Mouse (Mus musculus): ENCODE data around the gene Fbxo47. TPM values are rescaled to one million over a fixed set of nuclear protein-coding genes. Genes with fewer than 3 reads are reported as not detected.

The Fbxo47 gene
- polyA plus RNA-seq, 1 experiment from 2014 or later = 0.64 TPM

DNA sequence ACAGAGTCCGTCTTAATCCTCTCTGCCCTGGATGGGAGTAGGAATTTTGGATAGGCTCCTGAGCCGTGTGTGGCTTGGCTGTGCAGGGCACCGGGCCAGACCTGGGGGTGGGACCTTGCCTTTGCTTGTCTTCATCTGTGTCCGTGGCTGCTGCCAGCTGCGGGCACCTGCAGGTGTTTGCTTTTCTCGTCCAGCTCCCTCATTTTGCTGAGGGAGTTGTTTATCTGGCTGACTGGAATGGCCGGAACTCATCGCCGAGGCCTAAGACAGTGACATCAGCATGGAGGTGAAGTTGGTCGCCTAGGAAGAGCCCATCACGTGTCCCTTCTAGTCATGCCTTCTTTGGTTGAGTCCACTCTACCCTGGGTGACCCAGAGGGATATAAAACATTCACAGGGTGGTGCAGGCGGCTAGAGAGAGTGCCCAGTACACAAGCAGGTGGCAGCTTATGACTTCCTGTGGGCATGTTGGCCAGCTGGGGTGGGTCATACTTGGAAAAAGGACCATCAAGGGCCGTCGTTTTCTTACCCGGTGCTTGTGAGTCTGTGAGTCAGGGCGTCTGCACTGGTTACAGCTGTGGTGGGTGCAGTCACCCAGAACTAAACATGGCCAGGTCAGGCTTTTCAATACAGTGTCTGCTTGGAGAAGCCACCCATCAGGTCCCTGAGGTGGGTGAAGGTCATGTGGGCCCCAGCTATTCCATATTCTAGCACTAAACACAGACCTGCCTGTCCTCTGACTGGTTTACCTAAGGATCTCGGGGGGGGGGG lies 70.0 kb downstream of the Fbxo47 start:
- Histone ChIP-seq H3K4me3 (no peak overlapping the region), H3K27me3 (ENCODE audit: poor library complexity, severe bottlenecking) (no peaks in the 10 kb centered on the region), H3K36me3 (replicated peaks) (peaks cover 59% of the 10 kb centered on the region), H3K9me3 (no peaks in the 10 kb centered on the region), H3K4me1 (peaks cover 100% of the 10 kb centered on the region), H3K27ac (peak overlapping the region; percentile 88)
- DNase-seq (ENCODE audit: extremely low spot score, low spot score) = no peak
- WGBS = 85% methylated on average over 17 of the region's 17 CpGs

GRCm38 (mm10) chr11:97813085-97813484 lies 70.9 kb downstream of the Fbxo47 start:
- DNase-seq (ENCODE audit: extremely low spot score, low spot score) = no peak
- Histone ChIP-seq H3K4me1 (peaks cover 100% of the 10 kb centered on the region), H3K4me3 (peak overlapping the region; percentile 41), H3K27me3 (ENCODE audit: poor library complexity, severe bottlenecking) (no peaks in the 10 kb centered on the region), H3K9me3 (no peaks in the 10 kb centered on the region), H3K36me3 (replicated peaks) (peaks cover 66% of the 10 kb centered on the region), H3K27ac (peak overlapping the region; percentile 88)
- 55% methylated on average over 7 of the region's 7 CpGs for WGBS

DNA sequence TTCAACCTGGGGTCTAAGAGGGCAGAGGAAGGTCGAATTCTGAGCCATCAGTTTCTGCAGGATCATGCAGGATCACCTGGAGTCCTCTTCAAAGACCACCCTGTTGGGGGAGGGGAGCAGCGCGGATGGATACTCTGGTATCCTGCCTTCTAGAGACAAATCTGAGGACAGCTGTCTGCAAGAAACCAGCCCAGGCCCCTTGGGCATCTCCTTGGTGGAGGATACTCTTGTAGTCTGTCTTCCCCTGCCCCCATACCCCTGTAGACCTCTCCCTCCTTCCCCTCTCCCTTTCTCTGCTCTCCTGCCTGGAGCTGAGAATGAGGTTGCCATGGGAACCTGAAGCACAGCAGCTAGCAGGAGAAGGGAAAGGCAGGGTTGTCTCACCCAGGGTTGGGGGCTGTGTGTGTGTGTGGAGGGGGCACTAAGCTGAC lies 71.4 kb downstream of the Fbxo47 start:
- H3K27ac ChIP-seq = peak overlapping the region; percentile 88
- peaks cover 66% of the 10 kb centered on the region for H3K36me3 ChIP-seq (replicated peaks)
- H3K4me3 ChIP-seq = peak overlapping the region; percentile 41
- H3K27me3 ChIP-seq (ENCODE audit: poor library complexity, severe bottlenecking) = no peaks in the 10 kb centered on the region
- peak; percentile 69 for DNase-seq (ENCODE audit: extremely low spot score, low spot score)
- H3K9me3 ChIP-seq = no peaks in the 10 kb centered on the region
- peaks cover 100% of the 10 kb centered on the region for H3K4me1 ChIP-seq
- WGBS = 21% methylated on average over 3 of the region's 3 CpGs

GRCm38 (mm10) chr11:97811569-97812362 lies 72.2 kb downstream of the Fbxo47 start:
- peaks cover 98% of the 10 kb centered on the region for H3K4me1 ChIP-seq
- peaks cover 66% of the 10 kb centered on the region for H3K36me3 ChIP-seq (replicated peaks)
- WGBS = 27% methylated on average over 13 of the region's 13 CpGs
- H3K27ac ChIP-seq = peak overlapping the region; percentile 88
- H3K4me3 ChIP-seq = peak overlapping the region; percentile 41
- no peak for DNase-seq (ENCODE audit: extremely low spot score, low spot score)
- H3K9me3 ChIP-seq = no peaks in the 10 kb centered on the region
- no peaks in the 10 kb centered on the region for H3K27me3 ChIP-seq (ENCODE audit: poor library complexity, severe bottlenecking)

DNA sequence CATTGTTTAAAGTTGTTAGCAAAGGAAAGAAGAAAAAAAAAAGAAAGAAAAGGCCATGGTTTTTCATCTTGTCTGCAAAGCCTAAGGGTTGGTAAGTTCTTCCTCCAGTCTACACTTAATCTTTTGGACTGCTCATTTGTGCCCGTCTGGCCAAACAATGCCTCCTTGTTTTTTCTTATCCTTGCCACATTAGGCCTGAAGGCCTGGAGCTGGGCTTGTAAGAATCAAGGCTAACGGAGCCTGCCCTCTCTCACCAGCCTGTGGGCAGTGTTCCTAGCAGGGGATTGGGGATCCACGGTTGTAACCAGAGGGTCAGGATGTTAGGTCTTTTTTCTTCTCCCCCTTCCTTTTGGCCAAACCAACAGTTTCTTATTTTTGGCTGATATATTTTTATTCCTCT lies 73.0 kb downstream of the Fbxo47 start:
- H3K4me1 ChIP-seq = peaks cover 98% of the 10 kb centered on the region
- DNase-seq (ENCODE audit: extremely low spot score, low spot score) = no peak
- H3K27me3 ChIP-seq (ENCODE audit: poor library complexity, severe bottlenecking) = no peaks in the 10 kb centered on the region
- H3K27ac ChIP-seq = peak overlapping the region; percentile 88
- H3K9me3 ChIP-seq = no peaks in the 10 kb centered on the region
- WGBS = 6% methylated on average over 3 of the region's 3 CpGs
- H3K4me3 ChIP-seq = no peak overlapping the region
- peaks cover 65% of the 10 kb centered on the region for H3K36me3 ChIP-seq (replicated peaks)

DNA sequence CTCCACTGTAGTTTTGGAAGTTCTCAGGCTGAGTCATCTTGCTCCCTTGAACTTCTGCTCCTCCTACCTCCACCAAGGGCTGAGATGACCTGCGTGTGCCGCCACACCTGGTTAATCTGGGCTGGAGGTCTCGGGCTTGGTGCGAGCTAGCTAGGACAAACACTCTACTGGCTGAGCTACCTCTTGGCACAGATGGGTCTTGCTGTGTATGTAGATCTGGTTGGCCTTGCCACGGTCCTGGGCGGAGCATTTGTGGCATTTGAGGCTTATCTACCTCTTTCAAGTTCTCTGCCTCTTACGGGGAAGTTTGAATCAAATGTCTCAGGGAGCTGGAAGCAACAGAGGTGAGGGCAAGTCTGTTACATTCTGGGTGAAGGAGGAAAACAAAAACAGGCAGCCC lies 73.6 kb downstream of the Fbxo47 start:
- H3K9me3 ChIP-seq = no peaks in the 10 kb centered on the region
- peaks cover 59% of the 10 kb centered on the region for H3K36me3 ChIP-seq (replicated peaks)
- no peaks in the 10 kb centered on the region for H3K27me3 ChIP-seq (ENCODE audit: poor library complexity, severe bottlenecking)
- peak overlapping the region; percentile 88; the same call in 1 of the 2 replicates for H3K27ac ChIP-seq
- no peak overlapping the region for H3K4me3 ChIP-seq
- DNase-seq (ENCODE audit: extremely low spot score, low spot score) = no peak
- H3K4me1 ChIP-seq = peaks cover 98% of the 10 kb centered on the region
- WGBS = 65% methylated on average over 7 of the region's 7 CpGs

- Histone ChIP-seq H3K27ac (peak overlapping the region; percentile 79), H3K4me1 (peaks cover 98% of the 10 kb centered on the region), H3K27me3 (ENCODE audit: poor library complexity, severe bottlenecking) (no peaks in the 10 kb centered on the region), H3K4me3 (no peak overlapping the region), H3K9me3 (no peaks in the 10 kb centered on the region), H3K36me3 (replicated peaks) (peaks cover 51% of the 10 kb centered on the region)
- WGBS = 75% methylated on average over 7 of the region's 7 CpGs
- DNase-seq (ENCODE audit: extremely low spot score, low spot score) = no peak
Measured at GRCm38 (mm10) chr11:97809235-97810121, 74.5 kb downstream of the Fbxo47 start.

DNA sequence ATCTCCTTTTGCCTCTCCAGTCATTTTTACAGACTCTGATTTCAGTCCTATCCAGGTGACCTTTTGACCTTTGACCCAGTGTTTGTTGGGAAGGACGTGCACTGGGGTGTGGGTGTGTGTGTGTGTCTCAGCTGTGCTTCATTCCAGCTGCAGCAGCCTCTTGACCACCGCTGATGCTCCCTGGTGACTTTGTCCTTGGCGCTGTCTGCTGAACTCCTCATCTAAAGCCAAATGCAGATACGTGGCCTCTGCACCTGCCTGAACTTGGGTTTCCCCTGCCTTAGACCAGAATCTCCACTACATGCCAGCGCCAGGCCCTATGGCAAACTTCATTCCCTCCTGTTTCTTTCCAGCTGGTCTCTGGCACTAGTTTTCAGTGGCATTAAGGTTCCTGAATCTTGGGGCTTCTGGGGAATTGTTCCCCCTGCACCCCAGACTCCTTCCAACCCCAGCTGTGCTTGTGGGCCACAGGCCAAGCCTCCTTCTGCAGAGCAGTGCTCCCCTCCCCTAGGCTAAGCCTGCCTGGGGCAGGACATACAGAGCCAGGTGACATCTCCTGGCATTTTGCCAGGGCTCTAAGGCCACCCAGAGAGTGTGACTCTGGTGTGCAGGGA lies 75.2 kb downstream of the Fbxo47 start:
- no peak for DNase-seq (ENCODE audit: extremely low spot score, low spot score)
- H3K4me3 ChIP-seq = peak overlapping the region; percentile 13; the same call in 1 of the 2 replicates
- H3K9me3 ChIP-seq = no peaks in the 10 kb centered on the region
- 36% methylated on average over 5 of the region's 5 CpGs for WGBS
- peaks cover 98% of the 10 kb centered on the region for H3K4me1 ChIP-seq
- H3K27ac ChIP-seq = peak overlapping the region; percentile 79
- peaks cover 44% of the 10 kb centered on the region for H3K36me3 ChIP-seq (replicated peaks)
- H3K27me3 ChIP-seq (ENCODE audit: poor library complexity, severe bottlenecking) = no peaks in the 10 kb centered on the region

DNA sequence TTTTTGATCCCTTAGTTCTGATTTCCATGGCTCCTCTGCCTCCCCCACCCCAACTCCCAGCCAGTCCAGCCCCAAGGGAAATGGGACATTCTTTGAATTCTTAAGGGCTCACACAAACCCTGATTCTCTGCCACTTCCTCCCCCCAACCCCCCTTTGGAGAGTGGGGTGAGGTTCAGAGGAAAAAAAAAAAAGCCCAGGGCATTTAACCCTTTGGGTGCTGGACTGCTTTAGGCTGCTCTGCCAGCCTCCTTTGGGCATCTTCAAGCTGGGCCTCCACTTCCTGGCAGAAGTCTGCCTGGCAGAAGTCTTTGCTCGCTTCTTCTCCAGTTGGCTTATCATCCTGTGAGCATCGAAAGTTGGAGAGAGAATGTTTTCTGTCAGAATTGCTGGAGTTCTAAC lies 75.9 kb downstream of the Fbxo47 start:
- 65% methylated on average over 2 of the region's 2 CpGs for WGBS
- H3K4me1 ChIP-seq = peaks cover 94% of the 10 kb centered on the region
- no peaks in the 10 kb centered on the region for H3K9me3 ChIP-seq
- H3K27me3 ChIP-seq (ENCODE audit: poor library complexity, severe bottlenecking) = no peaks in the 10 kb centered on the region
- peak overlapping the region; percentile 13 for H3K4me3 ChIP-seq
- no peak for DNase-seq (ENCODE audit: extremely low spot score, low spot score)
- peaks cover 40% of the 10 kb centered on the region for H3K36me3 ChIP-seq (replicated peaks)
- H3K27ac ChIP-seq = peak overlapping the region; percentile 79

- H3K27ac ChIP-seq = peak overlapping the region; percentile 79
- 47% methylated on average over 6 of the region's 6 CpGs for WGBS
- DNase-seq (ENCODE audit: extremely low spot score, low spot score) = no peak
- H3K4me3 ChIP-seq = peak overlapping the region; percentile 13; the same call in 1 of the 2 replicates
- H3K9me3 ChIP-seq = no peaks in the 10 kb centered on the region
- H3K4me1 ChIP-seq = peaks cover 91% of the 10 kb centered on the region
- H3K36me3 ChIP-seq (replicated peaks) = peaks cover 39% of the 10 kb centered on the region
- no peaks in the 10 kb centered on the region for H3K27me3 ChIP-seq (ENCODE audit: poor library complexity, severe bottlenecking)
Measured at GRCm38 (mm10) chr11:97807626-97808025, 76.3 kb downstream of the Fbxo47 start.

DNA sequence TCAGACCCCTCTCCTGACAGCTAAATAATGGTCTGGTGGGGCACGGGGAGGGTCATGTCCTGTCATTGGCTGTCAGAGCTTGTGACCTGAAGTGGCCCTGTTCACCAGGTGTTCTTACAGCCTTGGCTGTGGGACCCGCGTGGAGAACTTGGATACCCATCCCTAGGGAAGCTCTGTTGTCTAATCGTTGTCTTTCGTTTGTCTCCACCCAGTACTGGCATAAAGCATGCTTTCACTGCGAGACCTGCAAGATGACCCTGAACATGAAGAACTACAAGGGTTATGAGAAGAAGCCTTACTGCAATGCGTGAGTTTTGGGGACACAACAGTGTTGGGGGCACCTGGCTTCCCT lies 77.4 kb downstream of the Fbxo47 start:
- Histone ChIP-seq H3K27me3 (ENCODE audit: poor library complexity, severe bottlenecking) (no peaks in the 10 kb centered on the region), H3K4me3 (peak overlapping the region; percentile 27; the same call in 1 of the 2 replicates), H3K9me3 (no peaks in the 10 kb centered on the region), H3K4me1 (peaks cover 91% of the 10 kb centered on the region), H3K27ac (peak overlapping the region; percentile 79), H3K36me3 (replicated peaks) (peaks cover 39% of the 10 kb centered on the region)
- 77% methylated on average over 7 of the region's 7 CpGs for WGBS
- DNase-seq (ENCODE audit: extremely low spot score, low spot score) = no peak

All from forebrain, embryonic 10.5 days (tissue).